Mouse (Mus musculus): Measurements from ENCODE around the gene Fut11. TPM values are rescaled to one million over a fixed set of nuclear protein-coding genes. Genes with fewer than 3 reads are reported as not detected.
A peak's percentile ranks its signal among the peaks of the same experiment; 100 is the strongest.

The Fut11 gene
- polyA plus RNA-seq, 1 experiment = 8.0 TPM

DNA sequence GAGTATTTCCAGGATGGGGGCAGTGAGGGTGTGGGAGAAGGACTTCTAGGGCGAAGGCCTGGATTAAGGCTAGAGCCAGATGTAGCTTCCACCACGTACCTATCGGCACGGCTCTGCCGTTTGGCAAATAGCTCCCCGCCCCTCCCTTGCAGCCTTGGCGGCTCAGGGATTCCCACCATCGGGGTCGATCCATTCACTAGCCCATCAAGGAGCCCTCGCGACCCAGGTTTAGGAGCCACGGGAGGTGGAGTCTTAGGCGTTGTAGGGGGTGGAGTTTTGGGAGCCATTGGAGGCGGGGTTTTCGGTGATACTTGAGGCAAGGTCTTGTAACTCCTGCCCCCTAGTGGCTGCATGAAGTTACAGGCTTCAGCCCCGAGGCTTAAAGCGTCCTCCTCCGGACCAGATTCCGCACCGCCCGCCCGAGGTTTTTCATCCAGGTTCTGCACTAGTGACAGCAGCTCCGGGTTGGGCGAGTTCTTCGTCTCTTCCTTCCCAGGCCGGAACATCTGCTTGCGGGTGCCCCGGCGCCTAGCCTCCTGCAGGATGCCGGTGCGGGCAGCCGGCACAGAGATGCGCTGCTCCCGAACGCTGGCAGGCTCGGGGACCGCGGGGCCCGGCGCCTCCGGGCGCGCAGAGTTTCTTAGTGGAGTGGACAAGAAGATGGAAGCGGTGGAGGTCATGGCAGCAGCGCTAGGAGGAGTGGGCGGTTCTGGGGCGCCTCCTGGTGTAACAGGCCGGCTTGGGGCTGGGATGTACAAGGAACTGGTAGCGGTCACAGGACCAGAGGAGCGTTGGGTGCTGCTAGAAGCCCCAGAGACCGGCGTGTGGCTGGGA, 33.7 kb upstream of the Fut11 start:
- Histone ChIP-seq H3K4me1 (ENCODE audit: control insufficient read depth, insufficient read depth, low read length) (peaks cover 1% of the 10 kb centered on the region), H3K4me3 (ENCODE audit: low read depth, low read length) (peak overlapping the region; percentile 85), H3K27me3 (ENCODE audit: control insufficient read depth, insufficient read depth, low read length, poor library complexity, severe bottlenecking) (no peaks in the 10 kb centered on the region), H3K9ac (ENCODE audit: low read depth, poor library complexity, severe bottlenecking) (peak overlapping the region; percentile 70), H3K9me3 (replicated peaks; ENCODE audit: control insufficient read depth, insufficient read depth, low read length, poor library complexity, severe bottlenecking) (no peaks in the 10 kb centered on the region), H3K36me3 (ENCODE audit: control insufficient read depth, insufficient read depth, low read length, poor library complexity, severe bottlenecking) (no peaks in the 10 kb centered on the region), H3K27ac (ENCODE audit: insufficient read depth, low read length) (peak overlapping the region; percentile 4; the same call in 1 of the 2 replicates)
- peak; percentile 84 for TF ChIP-seq CTCF (IDR thresholded peaks at IDR 0.05; ENCODE audit: low read depth, low read length)
- TF ChIP-seq EP300 (IDR thresholded peaks at IDR 0.05; ENCODE audit: insufficient read depth, low read depth, low read length) = peak; percentile 49; the same call in 1 of the 2 replicates
- TF ChIP-seq POLR2A (IDR thresholded peaks at IDR 0.05; ENCODE audit: insufficient read depth, low read length) = peak; percentile 77

DNA sequence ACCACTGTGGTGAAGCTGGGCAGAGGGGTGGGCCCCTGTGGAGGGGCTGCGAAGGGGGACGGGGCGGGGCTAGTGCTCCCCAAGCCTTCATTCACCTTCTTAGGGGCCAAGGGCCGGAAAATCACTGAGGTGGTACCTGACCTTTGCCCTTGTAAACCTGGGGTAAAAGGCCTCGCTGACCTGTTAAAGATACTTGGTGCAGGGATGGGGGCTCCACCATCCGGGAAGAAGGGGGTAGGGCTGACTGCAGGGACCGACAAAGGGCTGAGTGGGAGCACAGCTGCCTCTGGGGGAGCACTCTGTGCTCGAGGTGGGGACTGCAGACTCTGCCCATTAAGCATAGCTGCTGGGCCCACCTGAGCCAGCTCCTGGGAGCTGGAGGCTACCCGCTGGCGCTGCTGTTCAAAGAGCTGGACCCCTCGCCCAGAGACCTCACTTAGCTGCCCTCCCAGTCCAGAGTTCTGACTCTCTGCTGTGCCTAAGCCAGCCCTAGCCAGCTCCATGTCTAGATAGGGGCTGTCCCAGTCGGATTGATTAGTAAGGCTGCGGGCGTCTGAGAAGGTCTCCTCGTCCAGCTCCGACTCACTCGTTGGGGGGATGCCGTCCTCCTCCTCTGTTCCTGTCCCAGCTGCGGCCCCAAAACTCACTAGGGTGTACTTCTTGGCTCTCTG, 33.0 kb upstream of the Fut11 start:
- no peak overlapping the region for H3K27ac ChIP-seq (ENCODE audit: insufficient read depth, low read length)
- H3K36me3 ChIP-seq (ENCODE audit: control insufficient read depth, insufficient read depth, low read length, poor library complexity, severe bottlenecking) = no peaks in the 10 kb centered on the region
- H3K4me1 ChIP-seq (ENCODE audit: control insufficient read depth, insufficient read depth, low read length) = peaks cover 1% of the 10 kb centered on the region
- no peak for TF ChIP-seq CTCF (IDR thresholded peaks at IDR 0.05; ENCODE audit: low read depth, low read length)
- TF ChIP-seq POLR2A (IDR thresholded peaks at IDR 0.05; ENCODE audit: insufficient read depth, low read length) = no peak
- TF ChIP-seq EP300 (IDR thresholded peaks at IDR 0.05; ENCODE audit: insufficient read depth, low read depth, low read length) = no peak
- H3K9ac ChIP-seq (ENCODE audit: low read depth, poor library complexity, severe bottlenecking) = peak overlapping the region; percentile 63
- H3K4me3 ChIP-seq (ENCODE audit: low read depth, low read length) = peak overlapping the region; percentile 68
- H3K27me3 ChIP-seq (ENCODE audit: control insufficient read depth, insufficient read depth, low read length, poor library complexity, severe bottlenecking) = no peaks in the 10 kb centered on the region
- no peaks in the 10 kb centered on the region for H3K9me3 ChIP-seq (replicated peaks; ENCODE audit: control insufficient read depth, insufficient read depth, low read length, poor library complexity, severe bottlenecking)

- no peak for TF ChIP-seq EP300 (IDR thresholded peaks at IDR 0.05; ENCODE audit: insufficient read depth, low read depth, low read length)
- no peak for TF ChIP-seq POLR2A (IDR thresholded peaks at IDR 0.05; ENCODE audit: insufficient read depth, low read length)
- TF ChIP-seq CTCF (IDR thresholded peaks at IDR 0.05; ENCODE audit: low read depth, low read length) = no peak
- H3K4me3 ChIP-seq (ENCODE audit: low read depth, low read length) = no peak overlapping the region
- H3K9me3 ChIP-seq (replicated peaks; ENCODE audit: control insufficient read depth, insufficient read depth, low read length, poor library complexity, severe bottlenecking) = no peaks in the 10 kb centered on the region
- no peak overlapping the region for H3K9ac ChIP-seq (ENCODE audit: low read depth, poor library complexity, severe bottlenecking)
- H3K27ac ChIP-seq (ENCODE audit: insufficient read depth, low read length) = no peak overlapping the region
- H3K4me1 ChIP-seq (ENCODE audit: control insufficient read depth, insufficient read depth, low read length) = peaks cover 1% of the 10 kb centered on the region
- H3K36me3 ChIP-seq (ENCODE audit: control insufficient read depth, insufficient read depth, low read length, poor library complexity, severe bottlenecking) = no peaks in the 10 kb centered on the region
- H3K27me3 ChIP-seq (ENCODE audit: control insufficient read depth, insufficient read depth, low read length, poor library complexity, severe bottlenecking) = no peaks in the 10 kb centered on the region
Observed at GRCm38 (mm10) chr14:20662740-20663139, 32.0 kb upstream of the Fut11 start.

DNA sequence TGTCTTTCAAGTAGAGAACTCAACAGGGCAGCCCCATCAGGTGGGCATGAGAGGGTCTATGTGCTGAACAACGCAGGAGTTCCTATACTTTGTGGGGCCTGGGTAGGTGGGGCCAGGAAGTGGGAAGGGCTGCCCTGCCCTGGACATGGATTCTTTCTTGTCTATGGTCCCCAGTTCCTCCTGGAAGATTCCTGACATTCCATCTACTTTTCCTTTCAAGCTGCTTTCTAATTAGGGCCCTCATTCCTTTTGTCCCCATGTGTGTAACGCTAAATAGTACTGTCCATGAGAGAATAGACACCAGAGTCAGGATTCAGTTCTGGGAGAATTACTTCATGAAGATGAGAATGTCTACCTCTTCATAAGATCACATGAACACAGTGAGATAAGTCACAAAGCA, 31.2 kb upstream of the Fut11 start:
- Histone ChIP-seq H3K27me3 (ENCODE audit: control insufficient read depth, insufficient read depth, low read length, poor library complexity, severe bottlenecking) (no peaks in the 10 kb centered on the region), H3K4me3 (ENCODE audit: low read depth, low read length) (no peak overlapping the region), H3K9ac (ENCODE audit: low read depth, poor library complexity, severe bottlenecking) (no peak overlapping the region), H3K9me3 (replicated peaks; ENCODE audit: control insufficient read depth, insufficient read depth, low read length, poor library complexity, severe bottlenecking) (no peaks in the 10 kb centered on the region), H3K4me1 (ENCODE audit: control insufficient read depth, insufficient read depth, low read length) (peaks cover 1% of the 10 kb centered on the region), H3K27ac (ENCODE audit: insufficient read depth, low read length) (0 out of 2 replicates have a peak overlapping the region, but pooled peaks have one; percentile 4), H3K36me3 (ENCODE audit: control insufficient read depth, insufficient read depth, low read length, poor library complexity, severe bottlenecking) (no peaks in the 10 kb centered on the region)
- TF ChIP-seq CTCF (IDR thresholded peaks at IDR 0.05; ENCODE audit: low read depth, low read length) (no peak), POLR2A (IDR thresholded peaks at IDR 0.05; ENCODE audit: insufficient read depth, low read length) (no peak), EP300 (IDR thresholded peaks at IDR 0.05; ENCODE audit: insufficient read depth, low read depth, low read length) (no peak)

DNA sequence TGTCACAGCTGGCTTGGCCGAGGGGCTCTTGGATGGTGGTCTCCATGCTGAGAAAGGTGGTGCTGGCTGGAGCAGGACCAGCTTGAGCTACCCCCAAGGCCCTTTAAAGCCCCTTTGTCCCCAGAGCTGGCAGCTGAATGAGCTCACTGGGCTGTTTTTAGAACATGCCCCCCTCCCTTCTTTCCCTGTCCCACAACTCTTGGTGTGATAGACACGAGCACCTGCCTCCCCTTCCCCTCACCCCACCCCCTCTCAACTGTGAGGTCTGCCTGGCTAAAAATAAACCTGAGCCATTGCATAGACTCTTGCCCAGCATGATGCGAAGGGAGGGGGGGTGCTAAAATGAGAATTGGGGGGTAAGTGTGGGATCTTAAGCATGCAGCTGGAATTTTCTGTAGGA, 30.3 kb upstream of the Fut11 start:
- Histone ChIP-seq H3K27ac (ENCODE audit: insufficient read depth, low read length) (no peak overlapping the region), H3K4me3 (ENCODE audit: low read depth, low read length) (no peak overlapping the region), H3K4me1 (ENCODE audit: control insufficient read depth, insufficient read depth, low read length) (peaks cover 1% of the 10 kb centered on the region), H3K36me3 (ENCODE audit: control insufficient read depth, insufficient read depth, low read length, poor library complexity, severe bottlenecking) (no peaks in the 10 kb centered on the region), H3K9me3 (replicated peaks; ENCODE audit: control insufficient read depth, insufficient read depth, low read length, poor library complexity, severe bottlenecking) (no peaks in the 10 kb centered on the region), H3K27me3 (ENCODE audit: control insufficient read depth, insufficient read depth, low read length, poor library complexity, severe bottlenecking) (no peaks in the 10 kb centered on the region), H3K9ac (ENCODE audit: low read depth, poor library complexity, severe bottlenecking) (no peak overlapping the region)
- TF ChIP-seq EP300 (IDR thresholded peaks at IDR 0.05; ENCODE audit: insufficient read depth, low read depth, low read length) = no peak
- TF ChIP-seq CTCF (IDR thresholded peaks at IDR 0.05; ENCODE audit: low read depth, low read length) = no peak
- TF ChIP-seq POLR2A (IDR thresholded peaks at IDR 0.05; ENCODE audit: insufficient read depth, low read length) = no peak

DNA sequence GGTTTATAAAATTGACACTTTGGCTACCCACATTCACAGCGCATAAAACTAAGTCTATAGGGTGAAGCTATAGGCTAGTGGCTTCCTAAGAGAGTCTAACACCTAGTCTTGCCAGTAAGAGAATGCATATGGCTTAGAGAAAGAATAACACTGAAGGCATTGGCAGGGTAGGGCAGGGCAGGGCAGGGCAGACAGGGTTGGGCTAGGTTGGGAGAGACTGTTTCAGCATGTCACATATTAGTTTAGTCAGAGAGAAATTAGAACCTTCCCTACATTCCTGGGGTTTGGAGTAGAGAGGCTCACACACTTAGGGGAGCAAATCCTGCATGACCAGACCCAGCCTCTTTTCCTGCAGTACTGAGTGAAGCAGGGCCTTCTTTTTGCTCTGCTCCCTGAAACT, 27.3 kb upstream of the Fut11 start:
- Histone ChIP-seq H3K4me1 (ENCODE audit: control insufficient read depth, insufficient read depth, low read length) (peaks cover 1% of the 10 kb centered on the region), H3K4me3 (ENCODE audit: low read depth, low read length) (no peak overlapping the region), H3K9ac (ENCODE audit: low read depth, poor library complexity, severe bottlenecking) (no peak overlapping the region), H3K27me3 (ENCODE audit: control insufficient read depth, insufficient read depth, low read length, poor library complexity, severe bottlenecking) (no peaks in the 10 kb centered on the region), H3K27ac (ENCODE audit: insufficient read depth, low read length) (no peak overlapping the region), H3K36me3 (ENCODE audit: control insufficient read depth, insufficient read depth, low read length, poor library complexity, severe bottlenecking) (no peaks in the 10 kb centered on the region), H3K9me3 (replicated peaks; ENCODE audit: control insufficient read depth, insufficient read depth, low read length, poor library complexity, severe bottlenecking) (no peaks in the 10 kb centered on the region)
- TF ChIP-seq POLR2A (IDR thresholded peaks at IDR 0.05; ENCODE audit: insufficient read depth, low read length) (no peak), CTCF (IDR thresholded peaks at IDR 0.05; ENCODE audit: low read depth, low read length) (no peak), EP300 (IDR thresholded peaks at IDR 0.05; ENCODE audit: insufficient read depth, low read depth, low read length) (no peak)

Data from ES-Bruce4 (cell line).